12 mouse cellular contexts compared by ENCODE assay signal in genomic region chr1:154798771-154799170, GRCm38 (mm10).
"Had no signal": no experiment of that assay in that cellular context is flagged by ENCODE, and none has a peak within 500 bp of the region (broad histone marks: within the 10 kb centered on the region; RNA-seq: fewer than 3 reads in every experiment).

No protein-coding gene starts in this region.

- H3K4me2 ChIP-seq: kidney, embryonic 15.5 days; limb, embryonic 13.5 days had no signal

- H3K27me3 ChIP-seq: kidney, embryonic 15.5 days; limb, embryonic 13.5 days had no signal

- H3K36me3 ChIP-seq: kidney, embryonic 15.5 days; limb, embryonic 13.5 days; midbrain, embryonic 10.5 days had no signal

- DNase-seq: kidney, adult 2 months; kidney, postnatal 14 days; lung, adult 2 months; lung, postnatal 4 days; right cerebral cortex, adult 18-20 months; right cerebral cortex, postnatal 25 days had no signal

- ATAC-seq: lung, postnatal 0 days; midbrain, embryonic 16.5 days had no signal

- H3K27ac ChIP-seq: kidney, embryonic 15.5 days; limb, embryonic 13.5 days; liver, embryonic 14.5 days; midbrain, embryonic 10.5 days had no signal

- H3K9ac ChIP-seq: kidney, embryonic 15.5 days; limb, embryonic 13.5 days; liver, embryonic 14.5 days had no signal

- H3K4me1 ChIP-seq: limb, embryonic 13.5 days had no signal

- H3K9me3 ChIP-seq: kidney, embryonic 15.5 days; limb, embryonic 13.5 days; midbrain, embryonic 10.5 days had no signal

- H3K4me3 ChIP-seq: kidney, embryonic 15.5 days; limb, embryonic 13.5 days; midbrain, embryonic 10.5 days had no signal
